14 mouse cellular contexts compared by ENCODE assay signal in the genomic region with DNA sequence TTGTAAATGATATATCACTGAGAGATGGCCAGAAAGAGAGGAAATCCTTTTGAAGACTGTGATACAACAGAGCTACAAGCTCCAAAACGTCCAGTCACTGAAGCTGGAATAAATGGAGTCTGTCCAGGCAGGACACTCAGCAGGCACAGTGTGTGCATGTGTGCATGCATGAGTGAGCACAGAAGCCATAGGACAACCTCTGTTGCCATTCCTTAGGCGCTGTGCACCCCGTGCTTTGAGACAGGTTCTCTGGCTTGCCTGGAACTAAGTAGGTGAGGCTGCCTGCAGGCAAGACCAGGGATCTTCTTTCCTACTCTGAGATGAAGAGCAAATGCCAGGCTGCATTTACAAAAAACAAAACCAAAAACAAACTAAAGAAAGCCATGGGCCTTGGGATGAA.
"Had no signal": no experiment of that assay in that cellular context is flagged by ENCODE, and none has a peak within 500 bp of the region (broad histone marks: within the 10 kb centered on the region; RNA-seq: fewer than 3 reads in every experiment).

No protein-coding gene starts in this region.

- H3K27me3 ChIP-seq: intestine, embryonic 15.5 days; limb, embryonic 12.5 days; limb, embryonic 15.5 days; liver, embryonic 13.5 days; midbrain, embryonic 12.5 days; midbrain, embryonic 15.5 days had no signal

- ATAC-seq: intestine, embryonic 15.5 days; midbrain, embryonic 15.5 days had no signal

- H3K4me3 ChIP-seq: intestine, embryonic 15.5 days; limb, embryonic 12.5 days; limb, embryonic 15.5 days; liver, embryonic 13.5 days; midbrain, embryonic 12.5 days; midbrain, embryonic 15.5 days had no signal

- H3K9ac ChIP-seq: intestine, embryonic 15.5 days; limb, embryonic 12.5 days; limb, embryonic 15.5 days; liver, embryonic 13.5 days; midbrain, embryonic 12.5 days; midbrain, embryonic 15.5 days had no signal

- DNase-seq: left cerebral cortex, postnatal 4 days; liver, embryonic 13.5 days; lung, adult 2 months; lung, postnatal 14 days; lung, postnatal 4 days; thymus, adult 2 months; thymus, postnatal 14 days; thymus, postnatal 4 days had no signal

- H3K36me3 ChIP-seq: midbrain, embryonic 15.5 days had no signal

- H3K27ac ChIP-seq: intestine, embryonic 15.5 days; limb, embryonic 12.5 days; limb, embryonic 15.5 days; liver, embryonic 13.5 days; midbrain, embryonic 12.5 days; midbrain, embryonic 15.5 days; stomach, postnatal 0 days had no signal

- H3K9me3 ChIP-seq: intestine, embryonic 15.5 days; limb, embryonic 12.5 days; limb, embryonic 15.5 days; liver, embryonic 13.5 days; midbrain, embryonic 12.5 days; midbrain, embryonic 15.5 days had no signal

- H3K4me1 ChIP-seq: intestine, embryonic 15.5 days; limb, embryonic 12.5 days; midbrain, embryonic 12.5 days; midbrain, embryonic 15.5 days had no signal

- H3K4me2 ChIP-seq: intestine, embryonic 15.5 days; limb, embryonic 12.5 days; limb, embryonic 15.5 days; liver, embryonic 13.5 days; midbrain, embryonic 12.5 days; midbrain, embryonic 15.5 days had no signal
